Mouse (Mus musculus) forebrain, embryonic 11.5 days (tissue): ENCODE measurements at regions not wholly inside any gene's neighbourhood (a gene's known extent, or its start where the extent isn't known, plus 50 kb on each side); places are given as distances from the start of the nearest gene placed in this dataset.

Source experiments
- ATAC-seq: fragments of 200-750 bp; cut with Nextera tagmentation; replicated peaks from 2 replicates; pipeline ENCODE4 v1.8.0; 2017; ENCODE audit warnings: moderate TSS enrichment; ENCODE audit not compliant: low FRiP score
- DNase-seq: peaks from one replicate; pipeline ENCODE4 v3.0.0-alpha.2; 2017; ENCODE audit warnings: low spot score
- H3K27ac ChIP-seq: fragments of 300-500 bp; sonication (generic); 2 replicates; pipeline ENCODE4 v1.5.1; 2014; ENCODE audit warnings: low read depth, low read length
- H3K27me3 ChIP-seq: fragments of 300-500 bp; sonication (generic); 2 replicates; pipeline ENCODE4 v1.6.1; 2014; ENCODE audit warnings: mild to moderate bottlenecking, low read length, mixed read lengths; ENCODE audit not compliant: control insufficient read depth, insufficient read depth
- H3K36me3 ChIP-seq: fragments of 300-500 bp; sonication (generic); 2 replicates; pipeline ENCODE4 v1.6.1; 2014; ENCODE audit warnings: mild to moderate bottlenecking, low read length, moderate library complexity, mixed read lengths; ENCODE audit not compliant: control insufficient read depth, insufficient read depth
- H3K4me1 ChIP-seq: fragments of 300-500 bp; sonication (generic); replicated peaks from 2 replicates; pipeline ENCODE4 v1.6.1; 2014; ENCODE audit warnings: low read length, mixed read lengths; ENCODE audit not compliant: control insufficient read depth, insufficient read depth
- H3K4me2 ChIP-seq: fragments of 300-500 bp; sonication (generic); 2 replicates; pipeline ENCODE4 v1.6.1; 2014; ENCODE audit warnings: low read depth, mild to moderate bottlenecking, low read length, moderate library complexity, mixed read lengths; ENCODE audit not compliant: severe bottlenecking
- H3K4me3 ChIP-seq: fragments of 300-500 bp; sonication (generic); 2 replicates; pipeline ENCODE4 v1.5.1; 2014; ENCODE audit warnings: low read depth, low read length
- H3K9ac ChIP-seq: fragments of 300-500 bp; sonication (generic); 2 replicates; pipeline ENCODE4 v1.6.1; 2014; ENCODE audit warnings: low read length
- H3K9me3 ChIP-seq: fragments of 300-500 bp; sonication (generic); 2 replicates; pipeline ENCODE4 v1.6.1; 2016; ENCODE audit warnings: low read length, mixed read lengths; ENCODE audit not compliant: control insufficient read depth
- WGBS: fragments of 180-500 bp; shearing (Covaris S2); extraction: QIAGEN DNeasy Blood & Tissue Kit; methylation state at CpG from one replicate; pipeline ENCODE4 v1.1.7; 2014; 5-methylcytosine and 5-hydroxymethylcytosine counted together

GRCm38 (mm10) chr10:46331599-46332283 is 754.1 kb downstream of the Hace1 start:
- Histone ChIP-seq H3K9me3 (no peaks in the 10 kb centered on the region), H3K27ac (no peak overlapping the region), H3K36me3 (no peaks in the 10 kb centered on the region), H3K4me1 (no peaks in the 10 kb centered on the region), H3K27me3 (no peaks in the 10 kb centered on the region), H3K9ac (no peak overlapping the region), H3K4me3 (no peak overlapping the region), H3K4me2 (no peak overlapping the region)
- DNase-seq (no peak), ATAC-seq (no peak)

- H3K4me3 ChIP-seq: no peak overlapping the region
- no peak overlapping the region for H3K9ac ChIP-seq
- no peaks in the 10 kb centered on the region for H3K27me3 ChIP-seq
- no peak overlapping the region for H3K4me2 ChIP-seq
- ATAC-seq (no peak), DNase-seq (no peak)
- no peaks in the 10 kb centered on the region for H3K4me1 ChIP-seq
- H3K27ac ChIP-seq: no peak overlapping the region
- H3K9me3 ChIP-seq: no peaks in the 10 kb centered on the region
- no peaks in the 10 kb centered on the region for H3K36me3 ChIP-seq
These were observed 755.6 kb downstream of the Hace1 start for GRCm38 (mm10) chr10:46333231-46333630.

GRCm38 (mm10) chr10:46345315-46345714 is 767.7 kb downstream of the Hace1 start:
- ATAC-seq: no peak

GRCm38 (mm10) chr10:46349613-46350012 is 772.0 kb downstream of the Hace1 start:
- Histone ChIP-seq H3K36me3 (no peaks in the 10 kb centered on the region), H3K4me2 (no peak overlapping the region), H3K4me3 (no peak overlapping the region), H3K9me3 (no peaks in the 10 kb centered on the region), H3K4me1 (no peaks in the 10 kb centered on the region), H3K27me3 (no peaks in the 10 kb centered on the region), H3K9ac (no peak overlapping the region), H3K27ac (no peak overlapping the region)
- DNase-seq: no peak
- WGBS: 65% methylated on average over 4 of the region's 4 CpGs
- ATAC-seq: no peak

More at GRCm38 (mm10) chr10:46345315-46345714, 767.7 kb downstream of the Hace1 start:
- Histone ChIP-seq H3K4me2 (no peak overlapping the region), H3K36me3 (no peaks in the 10 kb centered on the region), H3K4me3 (no peak overlapping the region), H3K9me3 (no peaks in the 10 kb centered on the region), H3K27ac (no peak overlapping the region), H3K4me1 (no peaks in the 10 kb centered on the region), H3K9ac (no peak overlapping the region), H3K27me3 (no peaks in the 10 kb centered on the region)
- DNase-seq: no peak
- WGBS: 80% methylated on average over 4 of the region's 4 CpGs

- H3K4me3 ChIP-seq: no peak overlapping the region
- H3K27ac ChIP-seq: no peak overlapping the region
- no peaks in the 10 kb centered on the region for H3K4me1 ChIP-seq
- DNase-seq (no peak), ATAC-seq (no peak)
- no peak overlapping the region for H3K4me2 ChIP-seq
- no peak overlapping the region for H3K9ac ChIP-seq
- H3K36me3 ChIP-seq: no peaks in the 10 kb centered on the region
- H3K9me3 ChIP-seq: no peaks in the 10 kb centered on the region
- no peaks in the 10 kb centered on the region for H3K27me3 ChIP-seq
- WGBS: 28% methylated on average over 2 of the region's 2 CpGs
These were observed 772.6 kb downstream of the Hace1 start for GRCm38 (mm10) chr10:46350196-46350595.

- Histone ChIP-seq H3K4me2 (no peak overlapping the region), H3K9ac (no peak overlapping the region), H3K4me3 (no peak overlapping the region), H3K27ac (no peak overlapping the region), H3K36me3 (no peaks in the 10 kb centered on the region), H3K4me1 (no peaks in the 10 kb centered on the region), H3K9me3 (no peaks in the 10 kb centered on the region), H3K27me3 (no peaks in the 10 kb centered on the region)
- ATAC-seq (no peak), DNase-seq (no peak)
- 69% methylated on average over 1 of the region's 1 CpGs for WGBS
These were observed 779.1 kb downstream of the Hace1 start for GRCm38 (mm10) chr10:46356775-46357174.

- DNase-seq (no peak), ATAC-seq (0 out of 2 replicates have a peak, but pooled peaks have one; percentile 55)
- no peak overlapping the region for H3K27ac ChIP-seq
- no peaks in the 10 kb centered on the region for H3K27me3 ChIP-seq
- H3K9ac ChIP-seq: no peak overlapping the region
- no peak overlapping the region for H3K4me3 ChIP-seq
- WGBS: 58% methylated on average over 7 of the region's 7 CpGs
- H3K9me3 ChIP-seq: no peaks in the 10 kb centered on the region
- H3K4me2 ChIP-seq: no peak overlapping the region
- no peaks in the 10 kb centered on the region for H3K4me1 ChIP-seq
- no peaks in the 10 kb centered on the region for H3K36me3 ChIP-seq
These were observed 796.3 kb downstream of the Hace1 start for GRCm38 (mm10) chr10:46373715-46374475.

- H3K27me3 ChIP-seq: no peaks in the 10 kb centered on the region
- H3K4me3 ChIP-seq: no peak overlapping the region
- H3K27ac ChIP-seq: no peak overlapping the region
- no peak overlapping the region for H3K9ac ChIP-seq
- ATAC-seq: no peak
- DNase-seq: no peak
- 91% methylated on average over 3 of the region's 3 CpGs for WGBS
- H3K4me1 ChIP-seq: no peaks in the 10 kb centered on the region
- no peaks in the 10 kb centered on the region for H3K9me3 ChIP-seq
- no peak overlapping the region for H3K4me2 ChIP-seq
- H3K36me3 ChIP-seq: no peaks in the 10 kb centered on the region
These were observed 797.0 kb downstream of the Hace1 start for GRCm38 (mm10) chr10:46374646-46375045.

- no peaks in the 10 kb centered on the region for H3K27me3 ChIP-seq
- H3K4me3 ChIP-seq: no peak overlapping the region
- no peaks in the 10 kb centered on the region for H3K9me3 ChIP-seq
- 93% methylated on average over 4 of the region's 4 CpGs for WGBS
- ATAC-seq: no peak
- H3K4me2 ChIP-seq: no peak overlapping the region
- no peaks in the 10 kb centered on the region for H3K4me1 ChIP-seq
- no peaks in the 10 kb centered on the region for H3K36me3 ChIP-seq
- no peak for DNase-seq
- no peak overlapping the region for H3K27ac ChIP-seq
- H3K9ac ChIP-seq: no peak overlapping the region
These were observed 819.5 kb downstream of the Hace1 start for GRCm38 (mm10) chr10:46397089-46397488.
